Mouse (Mus musculus): ENCODE results near the gene Olfr802.

Olfr802 gene

GRCm38 (mm10) chr10:129688069-129688468 is at the start of gene Olfr802:
TSS of gene Olfr802 (minus strand) at chr10:129688169.
- no peak for DNase-seq

DNA sequence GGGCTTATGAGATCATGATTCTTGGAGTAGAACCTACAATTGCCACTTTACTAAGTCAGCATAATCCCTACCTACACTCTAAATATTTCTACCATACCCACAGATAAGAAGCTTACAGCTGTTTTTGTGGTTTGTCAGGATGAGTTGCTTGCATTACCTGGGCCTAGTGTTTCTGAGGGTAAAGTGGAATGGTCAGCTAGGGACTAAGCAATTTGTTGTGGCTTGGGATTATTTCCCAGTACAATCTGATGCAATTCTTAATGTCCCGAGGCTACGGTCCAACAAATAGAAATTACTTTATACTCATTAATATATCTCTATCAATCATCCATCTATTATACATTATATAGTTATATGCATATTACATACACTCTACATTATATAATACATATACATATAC is 41.3 kb upstream of the Olfr802 start, which contains the start of gene Olfr805:
Gene Olfr805, minus strand, starts transcription at position 101 of the 400 bp plus-strand sequence.
- no peak for DNase-seq

- no peak for DNase-seq
Observed at GRCm38 (mm10) chr10:129702910-129703309, 14.9 kb upstream of the Olfr802 start, which contains the start of gene Olfr804. TSS of gene Olfr804 (plus strand) at chr10:129703210.

DNA sequence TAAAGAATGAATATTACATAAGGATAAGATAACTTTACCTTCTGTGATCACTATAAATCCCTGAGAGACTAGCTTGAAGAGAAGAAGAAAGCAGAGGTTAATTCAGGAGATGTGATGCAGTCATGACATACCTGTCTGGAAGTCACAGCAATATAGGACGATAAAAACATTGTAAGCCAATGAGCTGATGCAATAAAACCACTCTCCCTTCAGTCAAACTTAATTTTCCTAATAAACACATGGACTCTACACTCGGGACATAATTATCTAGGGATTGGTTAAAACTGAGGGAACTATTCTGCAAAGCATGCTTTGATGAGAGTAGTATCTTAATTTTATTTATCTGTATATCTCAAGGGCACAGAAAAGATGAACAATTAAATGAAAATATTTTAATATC is 6.2 kb upstream of the Olfr802 start, which contains the start of gene Olfr803:
Gene Olfr803, minus strand, starts transcription at position 101 of the 400 bp plus-strand sequence.
- no peak for DNase-seq

DNA sequence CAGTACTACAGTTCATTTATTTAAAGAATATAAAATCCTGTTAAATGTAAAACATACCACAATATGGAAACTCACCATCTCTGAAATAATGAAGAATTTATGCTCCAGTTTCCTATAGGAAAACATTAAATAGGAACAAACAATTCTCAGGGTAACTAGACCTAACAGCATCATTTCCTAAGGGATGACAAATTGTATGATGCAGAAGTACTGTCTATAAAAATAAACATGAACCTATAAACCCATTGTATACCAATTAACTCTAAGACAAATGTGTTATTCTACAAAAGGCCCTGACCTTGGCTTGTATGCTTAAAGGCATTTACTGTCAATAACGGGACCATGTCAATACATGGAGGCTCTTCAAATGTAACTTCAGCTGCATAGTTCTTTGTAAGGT is 14.2 kb downstream of the Olfr802 start, which contains the start of gene Olfr801:
Gene Olfr801, minus strand, starts transcription at position 101 of the 400 bp plus-strand sequence.
- no peak for DNase-seq

DNA sequence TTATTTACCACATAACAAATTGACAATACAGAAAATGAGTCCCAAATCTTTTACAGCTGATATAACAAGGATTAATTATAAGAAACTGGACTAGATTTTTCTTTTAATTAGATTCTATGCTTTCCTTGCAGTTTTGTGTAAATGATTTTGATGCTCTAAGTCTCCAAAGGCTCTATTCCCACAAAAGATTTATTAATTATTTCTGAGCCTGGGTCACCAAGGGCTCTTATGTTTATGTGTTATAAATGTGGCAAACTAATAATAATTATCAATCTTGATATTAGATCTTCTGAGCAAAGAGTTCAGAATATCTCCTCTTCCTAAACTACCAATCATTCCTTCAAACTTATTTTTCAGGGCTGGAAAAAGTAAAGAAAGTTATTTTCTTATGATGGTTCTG is 30.6 kb downstream of the Olfr802 start, which contains the start of gene Olfr800:
Gene Olfr800, plus strand, starts transcription at position 301 of the 400 bp plus-strand sequence.
- no peak for DNase-seq

- no peak for DNase-seq
Observed at GRCm38 (mm10) chr10:129651763-129652162, 36.2 kb downstream of the Olfr802 start.

GRCm38 (mm10) chr10:129637184-129637583 is 50.8 kb downstream of the Olfr802 start, which contains the start of gene Olfr799:
TSS of gene Olfr799 (plus strand) at chr10:129637484.
- DNase-seq = no peak

DNA sequence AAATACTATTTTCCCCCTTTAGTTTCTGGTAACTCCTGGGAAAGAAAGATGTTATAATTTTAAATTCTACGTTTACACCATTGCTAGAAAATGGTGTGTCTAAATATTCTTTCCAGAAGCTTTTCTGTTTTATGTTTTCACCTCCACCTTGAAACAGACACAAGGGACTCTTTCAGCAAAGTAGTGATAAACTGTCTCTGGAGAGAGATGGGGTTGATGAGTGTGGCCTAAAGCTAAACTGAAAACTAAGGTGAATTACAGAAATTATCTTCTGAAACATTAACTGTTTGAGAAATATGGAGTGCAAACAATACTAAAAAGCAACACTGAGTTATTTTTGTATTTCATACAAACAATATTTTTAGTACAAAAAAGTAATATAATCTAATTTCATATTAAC is 60.1 kb downstream of the Olfr802 start, which contains the start of gene Olfr798:
Gene Olfr798, minus strand, starts transcription at position 101 of the 400 bp plus-strand sequence.
- DNase-seq = no peak
